Mouse (Mus musculus) heart, postnatal 25 days (tissue): Measurements from ENCODE around the gene Prkar2a. TPM values are rescaled to one million over a fixed set of nuclear protein-coding genes. Genes with fewer than 3 reads are reported as not detected.

Experiments used
- DNase-seq: peaks from one replicate; pipeline ENCODE4 v3.0.0; 2022; ENCODE audit warnings: low spot score
- intact Hi-C: fragments of 180-260 bp; cut with DNase I; formaldehyde crosslinking; loops from one replicate; pipeline ENCODE4 v1.15.1; 2025
- total RNA-seq, 2 experiments: library from RNA; stranded (reverse); gene quantifications; 2 replicates each; pipeline ENCODE4 v1.2.3; 2021

Gene Prkar2a
- total RNA-seq, 2 experiments from 2014 or later, result 80.3 to 81.8 TPM

DNA sequence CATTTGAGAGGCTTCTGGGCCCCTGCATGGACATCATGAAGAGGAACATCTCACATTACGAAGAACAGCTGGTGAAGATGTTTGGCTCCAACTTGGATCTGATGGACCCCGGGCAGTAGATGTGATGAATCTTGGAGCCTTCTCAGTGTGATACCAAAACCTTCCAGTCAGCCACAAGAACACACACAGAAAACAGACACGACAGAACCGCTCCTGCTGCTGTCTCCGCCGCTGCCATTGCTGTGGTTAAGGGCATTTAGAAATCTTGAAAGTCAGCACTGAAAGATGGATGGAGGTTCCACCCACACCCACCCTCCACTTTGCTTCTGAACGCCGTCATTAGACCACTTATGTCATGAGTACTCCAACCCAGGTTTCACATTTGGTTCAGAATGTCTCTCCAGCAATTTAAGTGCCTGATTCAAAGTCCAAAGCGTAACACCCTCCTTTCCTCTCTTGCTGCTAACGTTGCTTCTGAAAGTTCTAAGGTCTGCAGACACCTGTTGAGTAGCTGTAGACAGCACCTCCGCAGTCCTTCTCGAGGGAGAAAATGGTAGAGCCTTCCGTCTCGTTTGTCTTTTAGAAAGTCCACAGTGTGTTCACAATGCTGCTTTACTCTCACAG is 57.9 kb downstream of the Prkar2a start:
- DNase-seq, result no peak
- intact Hi-C loops, result no loop called here

DNA sequence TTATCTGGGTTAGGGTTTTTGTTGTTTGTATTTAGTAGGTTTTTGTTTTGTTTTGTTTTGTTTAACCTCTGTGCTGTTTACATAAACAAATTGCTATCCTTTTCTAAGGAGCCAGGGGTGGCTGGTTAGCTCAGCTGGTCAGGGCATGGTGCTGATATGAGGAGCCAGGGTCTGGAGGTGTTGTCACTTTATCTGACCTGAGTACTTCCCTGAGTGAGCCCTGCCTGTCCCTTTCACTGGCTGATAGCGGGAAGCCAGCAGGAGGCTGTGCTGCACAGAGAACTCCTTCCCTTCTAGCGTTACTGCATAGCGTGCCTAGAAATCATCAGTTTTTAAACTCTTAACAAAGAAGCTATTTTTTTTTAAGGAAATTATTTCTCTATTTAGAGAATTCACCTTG is 58.6 kb downstream of the Prkar2a start:
- DNase-seq, result no peak
- intact Hi-C loops, result no loop called here

DNA sequence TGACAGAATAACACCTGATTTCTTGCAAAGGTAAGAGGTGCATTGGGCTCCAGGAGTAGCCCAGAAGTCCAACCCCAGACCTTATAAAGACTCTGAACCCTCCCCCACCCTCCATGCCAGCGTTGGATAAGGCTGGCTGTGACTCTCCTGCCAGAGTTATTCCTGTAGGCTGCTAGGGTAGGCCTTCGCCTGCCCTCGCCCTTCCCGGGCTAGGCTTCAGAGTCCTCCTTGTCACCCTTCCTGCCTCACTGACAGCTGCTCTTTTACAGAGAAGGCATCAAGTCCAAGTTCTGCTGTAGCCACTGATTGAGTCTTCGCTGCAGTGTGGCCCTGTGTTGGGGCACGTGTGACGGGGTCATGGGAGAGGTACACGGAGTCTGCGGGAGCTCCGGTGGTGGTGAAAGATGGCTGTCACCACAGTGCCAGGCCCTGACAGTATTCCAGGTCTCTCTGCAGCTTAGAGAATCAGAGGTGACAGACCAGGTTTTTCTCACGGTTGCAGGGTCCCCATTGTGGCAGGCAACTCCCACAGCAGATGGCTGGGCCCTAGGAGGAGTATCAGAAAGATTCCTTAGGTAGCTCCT is 59.6 kb downstream of the Prkar2a start:
- intact Hi-C loops, result no loop called here
- no peak for DNase-seq

DNA sequence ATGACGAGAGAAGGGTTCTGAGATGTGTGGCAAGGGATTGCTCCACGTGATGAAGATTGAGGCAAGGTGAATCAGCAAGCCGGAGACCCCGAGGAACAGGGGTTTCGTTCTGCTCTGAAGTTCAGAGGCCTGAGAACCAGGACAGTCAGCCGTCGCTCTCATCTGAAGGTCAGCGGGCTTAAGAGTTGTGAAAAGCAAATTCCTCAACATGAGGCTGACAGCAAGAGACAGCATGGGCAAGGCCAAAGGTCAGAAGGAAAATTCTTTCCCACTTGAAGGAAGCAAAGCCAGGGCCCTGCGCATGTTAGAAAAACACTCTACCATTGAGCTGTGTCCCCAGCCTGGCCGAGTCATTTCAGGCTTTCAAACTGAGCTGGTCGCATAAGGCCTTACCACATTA is 61.5 kb downstream of the Prkar2a start:
- intact Hi-C loops, result loop anchor here (5.0 kb wide), 2 partner anchors 57 to 187 kb away; partner anchors contain the start of genes Nckipsd and Uqcrc1
- DNase-seq, result no peak

DNA sequence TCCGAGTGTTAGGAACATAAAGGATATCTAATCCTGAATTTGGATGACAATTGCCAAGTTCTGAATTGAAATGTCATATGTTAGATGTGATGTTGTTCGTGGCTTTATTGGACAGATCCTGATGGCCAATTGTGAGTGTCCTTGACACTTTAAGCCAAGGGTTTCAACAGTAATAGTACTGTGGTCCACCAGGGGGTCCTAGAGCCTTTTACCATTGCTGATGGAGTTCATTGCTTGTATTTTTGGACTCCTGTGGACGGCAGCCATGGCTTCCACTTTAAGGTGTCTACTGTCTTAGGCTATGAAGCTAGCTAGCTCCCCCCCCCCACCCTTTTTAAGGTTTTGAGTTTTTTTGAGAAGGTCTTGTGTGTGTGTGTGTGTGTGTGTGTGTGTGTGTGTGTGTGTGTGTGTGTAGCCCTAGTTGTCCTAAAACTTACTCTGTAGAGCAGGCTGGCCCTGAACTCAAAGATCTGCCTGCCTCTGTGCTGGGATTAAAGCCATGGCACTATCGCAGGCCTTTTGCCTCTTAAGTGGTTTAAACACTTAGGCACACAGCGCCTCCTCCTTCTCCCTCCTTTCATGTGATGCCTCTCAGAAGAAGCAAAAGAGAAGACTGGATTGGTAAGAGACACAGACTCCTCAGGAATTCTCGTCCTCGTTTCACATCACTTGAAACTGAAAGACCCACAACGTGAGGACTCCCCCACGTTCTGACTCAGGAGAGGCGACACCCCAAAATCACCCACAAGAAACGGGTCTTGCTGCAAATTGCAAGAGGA is 63.2 kb downstream of the Prkar2a start:
- DNase-seq, result no peak
- intact Hi-C loops, result loop anchor here (5.0 kb wide), 2 partner anchors 55 to 185 kb away; partner anchors contain the start of genes Nckipsd and Uqcrc1

DNA sequence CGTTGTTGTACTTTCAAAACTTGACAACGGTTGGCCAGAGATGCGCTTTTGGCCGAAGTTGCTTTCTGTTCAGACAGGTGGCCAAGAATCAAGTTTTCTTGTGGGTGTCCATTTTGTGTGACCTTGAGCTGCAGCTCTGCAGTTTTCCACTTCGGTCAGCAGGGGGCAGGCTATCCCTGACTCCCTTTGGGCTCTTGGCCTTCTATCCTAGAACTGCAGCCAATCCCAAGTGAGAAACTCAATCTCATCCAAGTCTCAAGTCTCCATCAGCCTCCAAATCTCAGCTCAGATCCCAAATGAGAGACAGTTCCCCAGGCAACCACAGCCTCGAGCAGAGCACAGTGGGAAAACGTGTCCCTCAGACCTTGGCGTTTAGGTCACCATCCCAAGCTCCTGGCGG is 64.2 kb downstream of the Prkar2a start:
- peak; percentile 23 for DNase-seq
- intact Hi-C loops, result loop anchor here (5.0 kb wide), 2 partner anchors 54 to 184 kb away; partner anchors contain the start of genes Nckipsd and Uqcrc1

DNA sequence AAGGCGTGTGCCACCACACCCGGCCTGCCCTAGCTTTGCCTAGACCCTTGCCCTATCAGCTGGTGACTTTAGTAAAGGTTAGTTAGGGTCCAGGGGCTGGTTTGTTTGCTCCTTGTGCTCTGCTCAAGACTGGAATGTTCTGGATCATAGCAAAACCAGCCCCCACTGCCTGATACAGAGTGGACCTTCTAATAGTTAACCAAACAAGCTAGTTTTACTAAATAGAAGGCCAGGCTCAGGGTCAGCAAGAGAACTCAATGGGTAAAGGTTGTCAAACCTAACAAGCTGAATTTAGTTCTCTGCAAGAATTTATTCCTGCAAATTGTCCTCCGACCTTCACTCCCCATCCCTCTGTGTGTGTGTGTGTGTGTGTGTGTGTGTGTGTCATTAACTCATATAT is 64.9 kb downstream of the Prkar2a start:
- DNase-seq, result no peak
- intact Hi-C loops, result loop anchor here (2.0 to 5.0 kb wide), 3 partner anchors 53 to 183 kb away; partner anchors contain the start of genes Nckipsd and Uqcrc1

DNA sequence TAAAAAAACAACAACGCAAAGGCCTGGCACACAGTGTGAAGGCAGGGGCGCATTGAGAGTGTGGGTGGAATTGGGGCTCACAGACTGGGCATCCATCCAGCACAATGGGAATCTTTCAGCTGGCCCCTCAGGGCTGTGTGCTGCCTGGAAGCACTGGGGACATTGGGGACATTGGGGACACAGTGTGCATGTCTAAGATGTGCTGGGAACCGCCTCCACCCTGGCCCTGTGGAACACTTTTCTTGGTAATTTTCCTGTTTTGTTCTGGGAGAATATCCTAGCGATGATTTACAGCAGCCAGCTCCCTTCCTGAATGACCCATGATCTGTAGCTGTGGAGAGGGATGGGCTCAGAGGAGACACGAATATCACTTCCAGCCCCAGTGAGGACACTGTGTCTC is 65.3 kb downstream of the Prkar2a start:
- DNase-seq, result no peak
- intact Hi-C loops, result loop anchor here (2.0 to 5.0 kb wide), 3 partner anchors 53 to 183 kb away; partner anchors contain the start of genes Nckipsd and Uqcrc1

DNA sequence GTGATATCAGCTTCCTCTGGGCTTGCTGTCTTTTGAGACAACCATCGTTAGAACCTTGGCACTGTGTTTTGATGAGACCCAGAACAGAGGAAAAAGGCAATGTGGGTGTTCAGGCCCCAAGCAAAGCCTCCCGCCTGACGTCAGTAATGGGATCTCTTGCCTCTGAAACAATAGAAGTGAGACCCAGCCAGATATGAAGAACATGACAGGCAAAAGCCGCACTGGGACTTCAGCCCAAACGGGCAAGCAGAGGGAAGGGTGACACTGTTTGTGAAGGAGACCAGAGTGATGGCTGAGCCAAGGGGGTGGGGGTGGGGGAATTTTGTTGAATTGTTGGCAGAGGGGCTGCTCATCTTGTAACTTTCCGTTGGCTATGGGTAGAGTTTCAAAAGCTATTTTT is 68.3 kb downstream of the Prkar2a start:
- no peak for DNase-seq
- intact Hi-C loops, result no loop called here

DNA sequence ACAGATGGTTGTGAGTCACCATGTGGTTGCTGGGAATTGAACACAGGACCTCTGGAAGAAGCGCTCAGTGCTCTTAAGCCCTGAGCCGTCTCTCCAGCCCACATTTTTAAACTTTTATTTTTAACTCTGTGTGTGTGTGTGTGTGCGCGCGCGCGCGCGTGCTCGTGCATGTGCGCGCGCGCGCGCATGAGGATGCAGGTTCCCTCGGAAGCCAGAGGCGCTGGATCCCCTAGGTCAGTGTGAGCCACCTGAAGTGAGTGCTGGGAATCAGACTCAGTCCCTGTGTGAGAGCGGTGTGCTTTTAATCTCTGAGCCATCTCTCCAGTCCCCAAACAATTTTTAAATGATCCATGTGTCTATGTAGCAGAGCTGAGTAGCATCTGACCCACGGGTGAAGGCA is 70.0 kb downstream of the Prkar2a start:
- intact Hi-C loops, result no loop called here

DNA sequence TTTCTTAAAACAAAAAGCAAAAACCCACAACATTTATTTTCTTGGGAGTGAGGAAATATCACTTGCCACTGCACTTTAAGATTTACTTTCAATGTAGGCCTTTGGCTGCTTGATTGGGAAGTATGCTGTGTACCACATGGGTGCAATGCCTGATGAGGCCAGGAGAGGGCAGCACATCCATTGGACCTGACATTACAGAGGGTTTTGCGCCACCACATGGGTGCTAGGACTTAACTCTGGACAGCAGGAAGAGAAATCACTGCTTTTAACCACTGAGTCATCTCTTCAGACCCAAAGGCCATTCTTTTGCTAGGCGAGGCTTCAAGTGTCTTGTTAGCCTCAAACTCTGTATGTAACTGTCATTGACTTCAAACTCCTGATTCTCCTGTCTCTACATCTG is 70.7 kb downstream of the Prkar2a start:
- DNase-seq, result no peak
- intact Hi-C loops, result no loop called here

More for the DNA sequence above, 70.0 kb downstream of the Prkar2a start:
- DNase-seq, result no peak

DNA sequence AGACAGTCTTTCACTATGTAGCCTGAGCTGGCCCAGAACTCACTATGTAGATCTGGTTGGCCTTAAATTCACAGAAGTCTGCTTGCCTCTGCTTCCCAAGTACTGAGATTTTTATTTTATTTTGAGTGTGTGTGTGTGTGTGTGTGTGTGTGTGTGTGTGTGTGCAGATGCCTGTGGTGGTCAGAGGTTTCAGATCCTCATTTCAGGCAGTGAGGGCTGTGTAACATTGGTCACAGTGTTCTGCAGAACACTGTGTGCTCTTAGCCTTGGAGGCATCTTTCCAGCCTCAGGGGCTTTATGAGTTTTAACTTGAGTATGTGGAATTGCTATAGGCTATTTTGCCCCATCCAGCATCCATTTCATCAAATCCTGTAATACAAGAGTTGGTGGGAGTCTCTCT is 72.4 kb downstream of the Prkar2a start:
- no peak for DNase-seq
- intact Hi-C loops, result no loop called here

DNA sequence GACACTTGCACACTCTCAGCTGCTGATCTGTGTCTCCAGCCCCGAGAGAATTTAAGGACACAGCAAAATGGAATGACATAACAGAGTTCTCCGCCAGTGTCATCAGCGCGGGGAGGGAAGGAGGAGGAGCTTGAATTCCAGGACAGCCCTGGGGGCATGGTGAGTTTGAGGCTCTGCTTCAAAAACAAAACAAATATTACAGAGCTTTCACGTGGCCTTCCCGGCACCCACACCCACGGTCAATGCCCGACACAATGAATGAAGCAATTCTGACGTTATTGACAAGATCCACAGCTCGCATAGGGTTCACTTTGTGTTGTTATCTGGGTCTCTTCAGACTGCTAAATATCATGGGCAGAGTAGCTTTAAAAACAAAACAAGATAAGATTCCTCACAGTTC is 75.9 kb downstream of the Prkar2a start:
- intact Hi-C loops, result no loop called here
- DNase-seq, result no peak

DNA sequence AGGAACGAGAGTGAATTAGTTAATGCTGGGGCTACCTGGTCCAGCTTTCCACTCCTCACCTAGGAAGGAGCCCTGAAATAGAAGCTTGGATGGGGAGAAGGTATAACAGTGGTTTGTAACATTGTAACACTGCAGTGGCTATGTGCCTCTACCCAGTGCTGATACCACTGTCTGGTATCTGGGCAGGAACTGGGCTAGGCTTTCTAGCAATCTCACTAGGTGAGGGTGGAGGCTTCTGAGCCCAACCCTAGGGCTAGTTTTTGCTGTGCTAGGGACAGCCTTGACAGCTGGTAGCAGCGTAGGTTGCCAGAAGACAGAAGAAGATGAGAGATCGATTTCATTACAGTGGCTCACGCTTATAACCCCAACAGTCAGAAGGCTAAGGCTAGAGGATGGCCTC is 87.5 kb downstream of the Prkar2a start:
- intact Hi-C loops, result no loop called here

DNA sequence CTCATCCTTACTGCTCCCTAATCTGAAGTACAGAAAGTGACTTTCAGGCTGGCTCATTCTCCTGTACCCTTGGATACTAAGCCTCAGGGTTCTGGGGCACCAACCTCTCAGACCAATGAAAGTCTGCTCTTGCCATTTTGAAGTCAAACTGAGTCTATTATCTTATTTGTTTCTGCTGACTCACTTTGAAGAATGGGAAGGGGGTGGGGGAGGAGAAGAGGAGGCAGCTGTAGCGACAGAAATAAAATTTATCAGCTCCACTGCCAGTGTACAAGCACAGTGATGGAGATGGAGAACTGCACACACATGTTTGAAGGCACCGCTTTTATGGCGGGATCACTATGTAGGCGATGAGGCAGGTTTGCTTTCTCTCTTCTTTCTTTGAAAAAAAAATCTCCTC is 88.2 kb downstream of the Prkar2a start:
- no peak for DNase-seq
- intact Hi-C loops, result no loop called here

More for the DNA sequence above, 87.5 kb downstream of the Prkar2a start:
- DNase-seq, result no peak

DNA sequence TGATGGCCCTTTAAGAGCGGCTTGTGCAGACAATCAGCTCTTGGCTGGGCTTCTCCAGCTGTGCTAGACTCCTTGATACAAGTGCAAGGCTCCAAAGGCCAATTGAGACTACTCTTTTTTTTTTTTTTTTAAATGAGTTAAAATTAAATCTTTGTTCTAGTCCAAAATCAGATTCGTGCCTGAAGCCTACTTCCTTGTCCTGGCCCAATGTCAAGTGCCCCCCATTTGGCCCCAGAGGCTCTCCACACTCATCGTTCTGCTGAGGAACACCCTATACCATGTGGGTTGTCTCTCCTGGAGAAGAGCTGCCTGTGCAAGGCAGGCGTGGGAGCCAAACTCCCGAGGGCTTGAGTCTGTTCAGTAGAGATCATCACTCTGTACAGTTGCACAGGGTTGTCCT is 91.8 kb downstream of the Prkar2a start:
- no peak for DNase-seq
- intact Hi-C loops, result no loop called here

DNA sequence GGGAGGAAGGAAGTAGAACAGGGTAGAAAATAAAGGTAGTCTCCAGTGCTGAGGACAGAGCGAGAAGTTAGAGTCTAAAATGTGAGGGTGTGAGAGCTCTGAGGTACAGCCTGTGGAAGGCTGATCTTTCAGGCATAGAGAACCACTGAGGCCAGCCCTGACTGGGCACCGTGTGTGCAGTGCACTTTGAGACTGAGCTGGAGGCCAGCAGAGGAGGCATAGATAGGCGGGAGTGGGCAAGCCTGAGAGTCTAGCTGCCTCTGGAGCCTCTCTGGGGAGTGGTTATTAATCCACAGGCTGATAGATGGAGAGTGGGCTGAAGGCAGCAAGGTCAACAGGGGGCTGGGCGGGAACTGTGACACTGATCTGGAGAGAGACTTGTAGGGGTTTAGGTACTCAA is 92.8 kb downstream of the Prkar2a start:
- no peak for DNase-seq
- intact Hi-C loops, result no loop called here

DNA sequence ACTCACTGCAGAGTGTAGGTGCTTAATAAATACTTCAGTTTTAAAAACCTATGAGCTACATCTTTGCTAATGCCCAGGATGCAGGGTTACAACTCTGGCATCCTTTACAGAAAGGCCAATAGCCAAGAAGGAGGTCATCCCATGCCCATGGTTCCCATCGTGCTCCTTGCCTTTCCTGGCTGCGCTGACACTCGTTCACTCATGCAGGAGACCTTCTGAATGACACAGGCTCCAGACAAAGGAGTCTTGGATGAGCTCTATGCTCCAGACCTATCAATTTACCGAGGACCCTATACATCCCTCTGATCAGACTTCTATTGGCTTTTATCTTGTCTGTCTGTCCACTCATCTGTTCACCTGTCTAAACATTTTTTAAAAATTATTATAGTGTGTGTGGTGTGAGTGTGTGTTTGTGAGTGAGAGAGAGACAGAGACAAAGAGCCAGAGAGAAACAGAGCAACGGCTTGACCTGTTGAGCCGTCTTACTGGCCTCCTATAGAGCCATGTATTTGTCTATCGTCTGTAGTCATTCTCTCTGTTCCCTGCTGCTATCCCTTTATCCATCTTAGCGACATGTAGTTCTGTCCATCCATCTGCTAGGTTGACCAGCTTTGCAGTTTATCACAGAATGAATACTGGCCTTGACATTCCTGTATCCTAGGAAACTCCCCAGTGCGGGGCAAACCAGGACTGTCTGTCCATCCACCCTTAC is 93.9 kb downstream of the Prkar2a start:
- intact Hi-C loops, result no loop called here
- DNase-seq, result no peak

DNA sequence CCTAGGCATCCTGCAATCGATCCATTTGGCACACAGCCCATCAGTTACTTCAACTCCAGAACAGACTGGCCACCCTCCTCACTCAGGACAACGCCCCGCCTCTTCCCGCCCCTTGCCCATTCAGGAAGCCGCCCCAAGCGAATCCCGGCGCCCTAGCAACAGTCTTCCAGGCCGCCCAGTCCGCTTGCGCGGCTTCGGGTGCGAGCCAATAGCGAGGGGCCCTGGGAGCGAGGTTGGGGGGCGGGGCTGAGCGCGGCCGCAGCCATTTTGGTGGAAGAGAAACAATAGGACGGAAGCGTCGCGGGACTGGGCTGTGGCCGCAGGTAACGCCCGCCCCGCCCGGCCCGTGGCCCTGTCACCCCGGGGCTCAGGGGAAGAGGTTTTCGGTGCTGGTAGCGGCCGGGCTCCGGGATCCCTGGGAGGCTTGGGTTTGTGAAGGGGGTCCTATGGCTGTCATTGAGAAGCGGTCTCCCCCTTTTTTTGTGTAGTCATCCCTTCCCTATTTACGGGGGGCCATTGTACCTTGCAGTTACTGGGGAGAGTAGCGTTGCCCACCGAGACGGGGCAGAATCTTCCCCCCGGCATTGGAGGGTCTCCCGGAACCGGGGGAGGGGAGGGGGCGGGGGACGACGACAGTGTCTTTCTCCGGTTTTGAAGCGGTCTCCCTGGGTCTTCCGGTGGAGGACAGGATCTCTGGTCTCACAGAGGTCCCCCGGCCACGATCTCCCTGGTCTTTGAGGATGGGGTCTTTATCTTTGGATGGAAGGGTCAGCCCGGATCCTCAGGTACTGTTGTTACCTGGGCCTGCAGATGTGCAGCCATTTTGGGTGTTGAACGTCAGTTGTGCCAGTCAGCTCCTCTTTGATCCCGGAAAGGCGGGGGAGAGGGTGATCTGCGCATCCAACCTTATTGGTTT is 94.7 kb downstream of the Prkar2a start, which contains the start of gene Ip6k2:
Gene Ip6k2, plus strand, starts transcription at position 249 of the 916 bp plus-strand sequence.
- intact Hi-C loops, result no loop called here
- DNase-seq, result peak; percentile 93
